Mouse (Mus musculus): Measurements from ENCODE around the gene Garnl3. TPM values are rescaled to one million over a fixed set of nuclear protein-coding genes. Genes with fewer than 3 reads are reported as not detected.

Gene Garnl3
- polyA plus RNA-seq, 1 experiment from 2014 or later = 12.2 TPM

- WGBS = 55% methylated on average over 2 of the region's 2 CpGs
- H3K36me3 ChIP-seq (ENCODE audit: poor library complexity, severe bottlenecking) = no peaks in the 10 kb centered on the region
- H3K4me1 ChIP-seq = peaks cover 14% of the 10 kb centered on the region; the same call in 1 of the 2 replicates
- H3K27ac ChIP-seq = no peak overlapping the region
- H3K4me2 ChIP-seq = no peak overlapping the region
- H3K4me3 ChIP-seq = no peak overlapping the region
- no peaks in the 10 kb centered on the region for H3K9me3 ChIP-seq (replicated peaks)
- ATAC-seq = no peak
- H3K27me3 ChIP-seq = no peaks in the 10 kb centered on the region
- no peak overlapping the region for H3K9ac ChIP-seq
These were observed 56.5 kb downstream of the Garnl3 start for GRCm38 (mm10) chr2:33074931-33075330.

GRCm38 (mm10) chr2:33074188-33074587 lies 57.3 kb downstream of the Garnl3 start:
- Histone ChIP-seq H3K4me2 (no peak overlapping the region), H3K4me3 (no peak overlapping the region), H3K36me3 (ENCODE audit: poor library complexity, severe bottlenecking) (no peaks in the 10 kb centered on the region), H3K9ac (no peak overlapping the region), H3K9me3 (replicated peaks) (no peaks in the 10 kb centered on the region), H3K27ac (no peak overlapping the region), H3K27me3 (no peaks in the 10 kb centered on the region), H3K4me1 (peaks cover 14% of the 10 kb centered on the region; the same call in 1 of the 2 replicates)
- no peak for ATAC-seq
- WGBS = 74% methylated on average over 3 of the region's 3 CpGs

- Histone ChIP-seq H3K4me1 (peaks cover 14% of the 10 kb centered on the region; the same call in 1 of the 2 replicates), H3K4me3 (no peak overlapping the region), H3K9me3 (replicated peaks) (no peaks in the 10 kb centered on the region), H3K9ac (no peak overlapping the region), H3K27ac (no peak overlapping the region), H3K4me2 (no peak overlapping the region), H3K36me3 (ENCODE audit: poor library complexity, severe bottlenecking) (no peaks in the 10 kb centered on the region), H3K27me3 (no peaks in the 10 kb centered on the region)
- no peak for ATAC-seq
- WGBS = 76% methylated on average over 2 of the region's 2 CpGs
These were observed 59.1 kb downstream of the Garnl3 start for GRCm38 (mm10) chr2:33072333-33072732.

GRCm38 (mm10) chr2:33065610-33066009 lies 65.8 kb downstream of the Garnl3 start:
- ATAC-seq = no peak
- Histone ChIP-seq H3K4me3 (no peak overlapping the region), H3K9me3 (replicated peaks) (no peaks in the 10 kb centered on the region), H3K4me1 (peaks cover 6% of the 10 kb centered on the region), H3K27ac (no peak overlapping the region), H3K36me3 (ENCODE audit: poor library complexity, severe bottlenecking) (no peaks in the 10 kb centered on the region), H3K4me2 (no peak overlapping the region), H3K27me3 (no peaks in the 10 kb centered on the region), H3K9ac (no peak overlapping the region)
- WGBS = 59% methylated on average over 1 of the region's 1 CpGs

GRCm38 (mm10) chr2:33062744-33063143 lies 68.7 kb downstream of the Garnl3 start:
- Histone ChIP-seq H3K4me2 (no peak overlapping the region), H3K4me1 (peaks cover 6% of the 10 kb centered on the region), H3K27ac (no peak overlapping the region), H3K9me3 (replicated peaks) (no peaks in the 10 kb centered on the region), H3K36me3 (ENCODE audit: poor library complexity, severe bottlenecking) (no peaks in the 10 kb centered on the region), H3K27me3 (no peaks in the 10 kb centered on the region), H3K9ac (no peak overlapping the region), H3K4me3 (no peak overlapping the region)
- no peak for ATAC-seq
- WGBS = 22% methylated on average over 8 of the region's 8 CpGs

- no peak for ATAC-seq
- WGBS = 86% methylated on average over 5 of the region's 5 CpGs
These were observed 72.5 kb downstream of the Garnl3 start for GRCm38 (mm10) chr2:33058926-33059325.

GRCm38 (mm10) chr2:33057514-33057913 lies 73.9 kb downstream of the Garnl3 start:
- H3K9me3 ChIP-seq (replicated peaks) = no peaks in the 10 kb centered on the region
- ATAC-seq = no peak
- H3K4me1 ChIP-seq = peaks cover 7% of the 10 kb centered on the region
- H3K4me3 ChIP-seq = no peak overlapping the region
- no peaks in the 10 kb centered on the region for H3K27me3 ChIP-seq
- H3K36me3 ChIP-seq (ENCODE audit: poor library complexity, severe bottlenecking) = no peaks in the 10 kb centered on the region
- no peak overlapping the region for H3K27ac ChIP-seq
- WGBS = 88% methylated on average over 7 of the region's 7 CpGs
- H3K9ac ChIP-seq = no peak overlapping the region
- no peak overlapping the region for H3K4me2 ChIP-seq

More at GRCm38 (mm10) chr2:33058926-33059325, 72.5 kb downstream of the Garnl3 start:
- Histone ChIP-seq H3K9ac (no peak overlapping the region), H3K36me3 (ENCODE audit: poor library complexity, severe bottlenecking) (no peaks in the 10 kb centered on the region), H3K4me3 (no peak overlapping the region), H3K4me1 (peaks cover 11% of the 10 kb centered on the region), H3K27me3 (no peaks in the 10 kb centered on the region), H3K27ac (no peak overlapping the region), H3K9me3 (replicated peaks) (no peaks in the 10 kb centered on the region), H3K4me2 (no peak overlapping the region)

- ATAC-seq = peak; percentile 53; the same call in 1 of the 2 replicates
- Histone ChIP-seq H3K4me2 (no peak overlapping the region), H3K9ac (no peak overlapping the region), H3K36me3 (ENCODE audit: poor library complexity, severe bottlenecking) (no peaks in the 10 kb centered on the region), H3K9me3 (replicated peaks) (no peaks in the 10 kb centered on the region), H3K4me1 (peaks cover 7% of the 10 kb centered on the region; the same call in 1 of the 2 replicates), H3K27me3 (no peaks in the 10 kb centered on the region), H3K4me3 (no peak overlapping the region), H3K27ac (0 out of 2 replicates have a peak overlapping the region, but pooled peaks have one; percentile 14)
- 39% methylated on average over 10 of the region's 10 CpGs for WGBS
These were observed 77.5 kb downstream of the Garnl3 start for GRCm38 (mm10) chr2:33053966-33054365.

GRCm38 (mm10) chr2:33047360-33047759 lies 84.1 kb downstream of the Garnl3 start:
- H3K27ac ChIP-seq = no peak overlapping the region

GRCm38 (mm10) chr2:33046919-33047318 lies 84.5 kb downstream of the Garnl3 start:
- H3K27ac ChIP-seq = no peak overlapping the region
- H3K27me3 ChIP-seq = no peaks in the 10 kb centered on the region
- no peak overlapping the region for H3K9ac ChIP-seq
- no peak for ATAC-seq
- H3K4me2 ChIP-seq = no peak overlapping the region
- no peaks in the 10 kb centered on the region for H3K4me1 ChIP-seq
- no peaks in the 10 kb centered on the region for H3K9me3 ChIP-seq (replicated peaks)
- no peak overlapping the region for H3K4me3 ChIP-seq
- 72% methylated on average over 5 of the region's 5 CpGs for WGBS
- no peaks in the 10 kb centered on the region for H3K36me3 ChIP-seq (ENCODE audit: poor library complexity, severe bottlenecking)

More at GRCm38 (mm10) chr2:33047360-33047759, 84.1 kb downstream of the Garnl3 start:
- 74% methylated on average over 3 of the region's 3 CpGs for WGBS
- no peaks in the 10 kb centered on the region for H3K9me3 ChIP-seq (replicated peaks)
- no peak overlapping the region for H3K4me2 ChIP-seq
- H3K4me3 ChIP-seq = no peak overlapping the region
- no peaks in the 10 kb centered on the region for H3K27me3 ChIP-seq
- no peak for ATAC-seq
- no peaks in the 10 kb centered on the region for H3K36me3 ChIP-seq (ENCODE audit: poor library complexity, severe bottlenecking)
- H3K9ac ChIP-seq = no peak overlapping the region
- H3K4me1 ChIP-seq = no peaks in the 10 kb centered on the region

GRCm38 (mm10) chr2:33045899-33046298 lies 85.6 kb downstream of the Garnl3 start:
- Histone ChIP-seq H3K4me1 (no peaks in the 10 kb centered on the region), H3K9me3 (replicated peaks) (no peaks in the 10 kb centered on the region), H3K27me3 (no peaks in the 10 kb centered on the region), H3K27ac (no peak overlapping the region), H3K4me3 (no peak overlapping the region), H3K9ac (no peak overlapping the region), H3K4me2 (no peak overlapping the region), H3K36me3 (ENCODE audit: poor library complexity, severe bottlenecking) (no peaks in the 10 kb centered on the region)
- WGBS = 81% methylated on average over 3 of the region's 3 CpGs
- ATAC-seq = no peak

- H3K27ac ChIP-seq = no peak overlapping the region
- ATAC-seq = no peak
- H3K36me3 ChIP-seq (ENCODE audit: poor library complexity, severe bottlenecking) = no peaks in the 10 kb centered on the region
- no peaks in the 10 kb centered on the region for H3K27me3 ChIP-seq
- H3K4me2 ChIP-seq = no peak overlapping the region
- no peaks in the 10 kb centered on the region for H3K9me3 ChIP-seq (replicated peaks)
- WGBS = 85% methylated on average over 6 of the region's 6 CpGs
- H3K4me3 ChIP-seq = no peak overlapping the region
- peaks cover under 1% of the 10 kb centered on the region; the same call in 1 of the 2 replicates for H3K4me1 ChIP-seq
- no peak overlapping the region for H3K9ac ChIP-seq
These were observed 88.7 kb downstream of the Garnl3 start for GRCm38 (mm10) chr2:33042781-33043180.

GRCm38 (mm10) chr2:33041571-33041970 lies 89.9 kb downstream of the Garnl3 start:
- H3K27ac ChIP-seq = no peak overlapping the region
- H3K27me3 ChIP-seq = no peaks in the 10 kb centered on the region
- 79% methylated on average over 3 of the region's 3 CpGs for WGBS
- H3K4me3 ChIP-seq = no peak overlapping the region
- ATAC-seq = no peak
- peaks cover 8% of the 10 kb centered on the region; the same call in 1 of the 2 replicates for H3K4me1 ChIP-seq
- H3K9me3 ChIP-seq (replicated peaks) = no peaks in the 10 kb centered on the region
- no peak overlapping the region for H3K4me2 ChIP-seq
- no peaks in the 10 kb centered on the region for H3K36me3 ChIP-seq (ENCODE audit: poor library complexity, severe bottlenecking)
- no peak overlapping the region for H3K9ac ChIP-seq

Data from forebrain, embryonic 13.5 days (tissue).